Mouse (Mus musculus): Measurements from ENCODE around the gene Naa16. TPM values are rescaled to one million over a fixed set of nuclear protein-coding genes. Genes with fewer than 3 reads are reported as not detected.

The Naa16 gene
- polyA plus RNA-seq, 1 experiment from 2014 or later = 33.0 TPM

- Histone ChIP-seq H3K36me3 (ENCODE audit: control insufficient read depth, insufficient read depth, low read length) (peaks cover 5% of the 10 kb centered on the region; the same call in 1 of the 2 replicates), H3K9ac (ENCODE audit: low read depth, low read length) (no peak overlapping the region)
These were observed 17.1 kb upstream of the Naa16 start for GRCm38 (mm10) chr14:79407641-79408040.

GRCm38 (mm10) chr14:79397321-79398122, 6.9 kb upstream of the Naa16 start, which contains the start of gene Mtrf1:
TSS of gene Mtrf1 (plus strand) at chr14:79397772.
- no peaks in the 10 kb centered on the region for H3K27me3 ChIP-seq (replicated peaks; ENCODE audit: control insufficient read depth, insufficient read depth, low read length)
- peak; percentile 92 for ATAC-seq
- H3K9me3 ChIP-seq (ENCODE audit: control insufficient read depth, low read length) = no peaks in the 10 kb centered on the region
- peak within 1 kb of the TSS; percentile 81 for H3K27ac ChIP-seq (ENCODE audit: low read length)
- H3K36me3 ChIP-seq (ENCODE audit: control insufficient read depth, insufficient read depth, low read length) = no peaks in the 10 kb centered on the region
- WGBS = 19% methylated on average over 23 of the region's 23 CpGs
- peak within 1 kb of the TSS; percentile 69 for H3K9ac ChIP-seq (ENCODE audit: low read depth, low read length)
- H3K4me3 ChIP-seq (ENCODE audit: low read length) = peak within 1 kb of the TSS; percentile 62
- H3K4me1 ChIP-seq (ENCODE audit: control insufficient read depth, insufficient read depth, low read length) = no peaks in the 10 kb centered on the region
- H3K4me2 ChIP-seq (ENCODE audit: low read depth, low read length) = peak within 1 kb of the TSS; percentile 58

More at GRCm38 (mm10) chr14:79407641-79408040, 17.1 kb upstream of the Naa16 start:
- WGBS = 69% methylated on average over 2 of the region's 2 CpGs
- Histone ChIP-seq H3K4me3 (ENCODE audit: low read length) (no peak overlapping the region), H3K27ac (ENCODE audit: low read length) (no peak overlapping the region), H3K27me3 (replicated peaks; ENCODE audit: control insufficient read depth, insufficient read depth, low read length) (no peaks in the 10 kb centered on the region), H3K4me1 (ENCODE audit: control insufficient read depth, insufficient read depth, low read length) (no peaks in the 10 kb centered on the region), H3K9me3 (ENCODE audit: control insufficient read depth, low read length) (no peaks in the 10 kb centered on the region), H3K4me2 (ENCODE audit: low read depth, low read length) (no peak overlapping the region)
- no peak for ATAC-seq

- Histone ChIP-seq H3K27ac (ENCODE audit: low read length) (no peak overlapping the region), H3K27me3 (replicated peaks; ENCODE audit: control insufficient read depth, insufficient read depth, low read length) (no peaks in the 10 kb centered on the region)
- no peak for ATAC-seq
These were observed 4.0 kb upstream of the Naa16 start for GRCm38 (mm10) chr14:79394564-79394963.

GRCm38 (mm10) chr14:79393289-79393688, 2.7 kb upstream of the Naa16 start:
- 35% methylated on average over 1 of the region's 1 CpGs for WGBS
- H3K9me3 ChIP-seq (ENCODE audit: control insufficient read depth, low read length) = no peaks in the 10 kb centered on the region

More at GRCm38 (mm10) chr14:79394564-79394963, 4.0 kb upstream of the Naa16 start:
- Histone ChIP-seq H3K9me3 (ENCODE audit: control insufficient read depth, low read length) (no peaks in the 10 kb centered on the region), H3K4me1 (ENCODE audit: control insufficient read depth, insufficient read depth, low read length) (no peaks in the 10 kb centered on the region), H3K36me3 (ENCODE audit: control insufficient read depth, insufficient read depth, low read length) (no peaks in the 10 kb centered on the region), H3K9ac (ENCODE audit: low read depth, low read length) (no peak overlapping the region), H3K4me2 (ENCODE audit: low read depth, low read length) (no peak overlapping the region), H3K4me3 (ENCODE audit: low read length) (no peak overlapping the region)

GRCm38 (mm10) chr14:79389438-79390264, 927 bp downstream of the Naa16 start:
- peak; percentile 17 for ATAC-seq
- no peaks in the 10 kb centered on the region for H3K9me3 ChIP-seq (ENCODE audit: control insufficient read depth, low read length)
- under 1% methylated on average over 16 of the region's 16 CpGs for WGBS

More at GRCm38 (mm10) chr14:79393289-79393688, 2.7 kb upstream of the Naa16 start:
- Histone ChIP-seq H3K27me3 (replicated peaks; ENCODE audit: control insufficient read depth, insufficient read depth, low read length) (no peaks in the 10 kb centered on the region), H3K27ac (ENCODE audit: low read length) (no peak overlapping the region), H3K9ac (ENCODE audit: low read depth, low read length) (no peak overlapping the region), H3K4me3 (ENCODE audit: low read length) (no peak overlapping the region), H3K4me1 (ENCODE audit: control insufficient read depth, insufficient read depth, low read length) (0 out of 2 replicates have a peak, but pooled peaks cover 5% of the 10 kb centered on the region), H3K4me2 (ENCODE audit: low read depth, low read length) (no peak overlapping the region), H3K36me3 (ENCODE audit: control insufficient read depth, insufficient read depth, low read length) (no peaks in the 10 kb centered on the region)
- ATAC-seq = no peak

GRCm38 (mm10) chr14:79388304-79388703, 2.3 kb downstream of the Naa16 start:
- WGBS = 82% methylated on average over 3 of the region's 3 CpGs

More at GRCm38 (mm10) chr14:79389438-79390264, 927 bp downstream of the Naa16 start:
- Histone ChIP-seq H3K4me1 (ENCODE audit: control insufficient read depth, insufficient read depth, low read length) (0 out of 2 replicates have a peak, but pooled peaks cover 5% of the 10 kb centered on the region), H3K36me3 (ENCODE audit: control insufficient read depth, insufficient read depth, low read length) (0 out of 2 replicates have a peak, but pooled peaks cover 3% of the 10 kb centered on the region), H3K4me2 (ENCODE audit: low read depth, low read length) (peak overlapping the region; percentile 67), H3K9ac (ENCODE audit: low read depth, low read length) (peak overlapping the region; percentile 96), H3K27me3 (replicated peaks; ENCODE audit: control insufficient read depth, insufficient read depth, low read length) (no peaks in the 10 kb centered on the region), H3K27ac (ENCODE audit: low read length) (peak overlapping the region; percentile 99), H3K4me3 (ENCODE audit: low read length) (peak overlapping the region; percentile 98)

GRCm38 (mm10) chr14:79383120-79383519, 7.5 kb downstream of the Naa16 start:
- H3K9me3 ChIP-seq (ENCODE audit: control insufficient read depth, low read length) = no peaks in the 10 kb centered on the region
- H3K27me3 ChIP-seq (replicated peaks; ENCODE audit: control insufficient read depth, insufficient read depth, low read length) = no peaks in the 10 kb centered on the region
- no peak overlapping the region for H3K9ac ChIP-seq (ENCODE audit: low read depth, low read length)
- ATAC-seq = no peak
- 90% methylated on average over 7 of the region's 7 CpGs for WGBS
- H3K4me1 ChIP-seq (ENCODE audit: control insufficient read depth, insufficient read depth, low read length) = no peaks in the 10 kb centered on the region
- 0 out of 2 replicates have a peak, but pooled peaks cover 3% of the 10 kb centered on the region for H3K36me3 ChIP-seq (ENCODE audit: control insufficient read depth, insufficient read depth, low read length)
- H3K27ac ChIP-seq (ENCODE audit: low read length) = no peak overlapping the region
- no peak overlapping the region for H3K4me2 ChIP-seq (ENCODE audit: low read depth, low read length)
- H3K4me3 ChIP-seq (ENCODE audit: low read length) = no peak overlapping the region

More at GRCm38 (mm10) chr14:79388304-79388703, 2.3 kb downstream of the Naa16 start:
- Histone ChIP-seq H3K27ac (ENCODE audit: low read length) (no peak overlapping the region), H3K9me3 (ENCODE audit: control insufficient read depth, low read length) (no peaks in the 10 kb centered on the region), H3K9ac (ENCODE audit: low read depth, low read length) (no peak overlapping the region), H3K27me3 (replicated peaks; ENCODE audit: control insufficient read depth, insufficient read depth, low read length) (no peaks in the 10 kb centered on the region), H3K4me3 (ENCODE audit: low read length) (no peak overlapping the region), H3K36me3 (ENCODE audit: control insufficient read depth, insufficient read depth, low read length) (0 out of 2 replicates have a peak, but pooled peaks cover 3% of the 10 kb centered on the region), H3K4me1 (ENCODE audit: control insufficient read depth, insufficient read depth, low read length) (0 out of 2 replicates have a peak, but pooled peaks cover 5% of the 10 kb centered on the region), H3K4me2 (ENCODE audit: low read depth, low read length) (no peak overlapping the region)
- no peak for ATAC-seq

GRCm38 (mm10) chr14:79377041-79377440, 13.5 kb downstream of the Naa16 start:
- ATAC-seq = no peak
- Histone ChIP-seq H3K4me2 (ENCODE audit: low read depth, low read length) (no peak overlapping the region), H3K9me3 (ENCODE audit: control insufficient read depth, low read length) (no peaks in the 10 kb centered on the region), H3K36me3 (ENCODE audit: control insufficient read depth, insufficient read depth, low read length) (no peaks in the 10 kb centered on the region), H3K27me3 (replicated peaks; ENCODE audit: control insufficient read depth, insufficient read depth, low read length) (no peaks in the 10 kb centered on the region), H3K27ac (ENCODE audit: low read length) (no peak overlapping the region), H3K4me1 (ENCODE audit: control insufficient read depth, insufficient read depth, low read length) (no peaks in the 10 kb centered on the region), H3K9ac (ENCODE audit: low read depth, low read length) (no peak overlapping the region), H3K4me3 (ENCODE audit: low read length) (no peak overlapping the region)

GRCm38 (mm10) chr14:79358055-79358454, 32.5 kb downstream of the Naa16 start:
- Histone ChIP-seq H3K4me1 (ENCODE audit: control insufficient read depth, insufficient read depth, low read length) (no peaks in the 10 kb centered on the region), H3K27ac (ENCODE audit: low read length) (no peak overlapping the region), H3K27me3 (replicated peaks; ENCODE audit: control insufficient read depth, insufficient read depth, low read length) (no peaks in the 10 kb centered on the region), H3K36me3 (ENCODE audit: control insufficient read depth, insufficient read depth, low read length) (peaks cover 14% of the 10 kb centered on the region; the same call in 1 of the 2 replicates), H3K4me3 (ENCODE audit: low read length) (no peak overlapping the region), H3K9me3 (ENCODE audit: control insufficient read depth, low read length) (no peaks in the 10 kb centered on the region), H3K4me2 (ENCODE audit: low read depth, low read length) (no peak overlapping the region), H3K9ac (ENCODE audit: low read depth, low read length) (no peak overlapping the region)
- ATAC-seq = peak; percentile 91
- WGBS = 64% methylated on average over 2 of the region's 2 CpGs

Measured in intestine, embryonic 16.5 days (tissue).